Mouse (Mus musculus) thymus, postnatal 10 days (tissue): ENCODE data around the gene 4930449I24Rik.
"Not testable (repeated sequence)": the region's sequence is repeated elsewhere in the genome, so short reads cannot be mapped to it uniquely, and the experiment has no call there.

Experiments used
- DNase-seq, 2 experiments: peaks; one replicate each; pipeline ENCODE4 v3.0.0; 2021; ENCODE audit warnings: low spot score in 2 of 2

Gene 4930449I24Rik

GRCm38 (mm10) chr5:146502099-146502498 is at the start of gene 4930449I24Rik:
TSS of gene 4930449I24Rik (plus strand) at chr5:146502399.
- not testable (repeated sequence) for DNase-seq

- DNase-seq: no peak
These were observed 48.6 kb upstream of the 4930449I24Rik start for GRCm38 (mm10) chr5:146453556-146453955.

- DNase-seq: no peak
These were observed 40.6 kb upstream of the 4930449I24Rik start for GRCm38 (mm10) chr5:146461612-146462011.

- no peak for DNase-seq
These were observed 35.5 kb upstream of the 4930449I24Rik start for GRCm38 (mm10) chr5:146466663-146467062.

- no peak for DNase-seq
These were observed 33.9 kb upstream of the 4930449I24Rik start for GRCm38 (mm10) chr5:146468311-146468710.

GRCm38 (mm10) chr5:146470821-146471220 is 31.4 kb upstream of the 4930449I24Rik start:
- no peak for DNase-seq

- no peak for DNase-seq
These were observed 30.9 kb upstream of the 4930449I24Rik start for GRCm38 (mm10) chr5:146471311-146471710.

GRCm38 (mm10) chr5:146471821-146472220 is 30.4 kb upstream of the 4930449I24Rik start:
- no peak for DNase-seq

GRCm38 (mm10) chr5:146479564-146479963 is 22.6 kb upstream of the 4930449I24Rik start:
- DNase-seq: not testable (repeated sequence)

- not testable (repeated sequence) for DNase-seq
These were observed 20.5 kb upstream of the 4930449I24Rik start, which contains the start of gene Gm6408 for GRCm38 (mm10) chr5:146481665-146482064. TSS of gene Gm6408 (plus strand) at chr5:146481965.

- not testable (repeated sequence) for DNase-seq
These were observed 13.2 kb upstream of the 4930449I24Rik start for GRCm38 (mm10) chr5:146488959-146489358.

- DNase-seq: not testable (repeated sequence)
These were observed 11.1 kb upstream of the 4930449I24Rik start, which contains the start of gene Gm6370 for GRCm38 (mm10) chr5:146491063-146491462. TSS of gene Gm6370 (plus strand) at chr5:146491363.

GRCm38 (mm10) chr5:146513823-146514222 is 11.6 kb downstream of the 4930449I24Rik start, which contains the start of gene Gm3402:
TSS of gene Gm3402 (plus strand) at chr5:146514123.
- not testable (repeated sequence) for DNase-seq

- DNase-seq: not testable (repeated sequence)
These were observed 23.3 kb downstream of the 4930449I24Rik start, which contains the start of gene Gm3404 for GRCm38 (mm10) chr5:146525501-146525900. TSS of gene Gm3404 (plus strand) at chr5:146525801.

GRCm38 (mm10) chr5:146537347-146537746 is 35.1 kb downstream of the 4930449I24Rik start, which contains the start of gene Gm3409:
TSS of gene Gm3409 (plus strand) at chr5:146537647.
- not testable (repeated sequence) for DNase-seq
